Mouse (Mus musculus) kidney, embryonic 14.5 days (tissue): ENCODE data around the gene Mrc2. TPM values are rescaled to one million over a fixed set of nuclear protein-coding genes. Genes with fewer than 3 reads are reported as not detected.
A peak's percentile ranks its signal among the peaks of the same experiment; 100 is the strongest.

Source experiments
- ATAC-seq: fragments of 200-750 bp; cut with Nextera tagmentation; 2 replicates; pipeline ENCODE4 v1.8.0; 2017; ENCODE audit warnings: moderate number of reproducible peaks, mild to moderate bottlenecking, moderate TSS enrichment, moderate library complexity; ENCODE audit not compliant: low FRiP score, low TSS enrichment
- H3K27ac ChIP-seq: fragments of 300-500 bp; sonication (generic); 2 replicates; pipeline ENCODE4 v1.5.1; 2014; ENCODE audit warnings: low read depth, mild to moderate bottlenecking, low read length, moderate library complexity, mixed read lengths
- H3K27me3 ChIP-seq: fragments of 300-500 bp; sonication (generic); 2 replicates; pipeline ENCODE4 v1.6.1; 2014; ENCODE audit warnings: mild to moderate bottlenecking, low read length; ENCODE audit not compliant: control insufficient read depth, insufficient read depth
- H3K36me3 ChIP-seq: fragments of 300-500 bp; sonication (generic); 2 replicates; pipeline ENCODE4 v1.6.1; 2014; ENCODE audit warnings: low read length, mixed read lengths; ENCODE audit not compliant: control insufficient read depth, insufficient read depth
- H3K4me1 ChIP-seq: fragments of 300-500 bp; sonication (generic); 2 replicates; pipeline ENCODE4 v1.6.1; 2014; ENCODE audit warnings: low read length, mixed read lengths; ENCODE audit not compliant: control insufficient read depth, insufficient read depth
- H3K4me2 ChIP-seq: fragments of 300-500 bp; sonication (generic); replicated peaks from 2 replicates; pipeline ENCODE4 v1.6.1; 2014; ENCODE audit warnings: low read depth, mild to moderate bottlenecking, low read length
- H3K4me3 ChIP-seq: fragments of 300-500 bp; sonication (generic); 2 replicates; pipeline ENCODE4 v1.5.1; 2014; ENCODE audit warnings: mild to moderate bottlenecking, low read length
- H3K9ac ChIP-seq: fragments of 300-500 bp; sonication (generic); 2 replicates; pipeline ENCODE4 v1.6.1; 2014; ENCODE audit warnings: low read depth, mild to moderate bottlenecking, low read length, moderate library complexity
- H3K9me3 ChIP-seq: fragments of 300-500 bp; sonication (generic); 2 replicates; pipeline ENCODE4 v1.6.1; 2016; ENCODE audit warnings: low read length; ENCODE audit not compliant: control insufficient read depth
- WGBS: fragments of 180-500 bp; shearing (Covaris S2); extraction: QIAGEN DNeasy Blood & Tissue Kit; methylation state at CpG from one replicate; pipeline ENCODE4 v1.1.7; 2014; 5-methylcytosine and 5-hydroxymethylcytosine counted together
- polyA plus RNA-seq: library from polyadenylated mRNA; unstranded; fragments of >200 nt; fragmentation: Nextera tagmentation; extraction: Ambion mirVana; gene quantifications from 2 replicates; pipeline ENCODE4 v1.2.1, GENCODE M21; 2014

Gene Mrc2
- 10.9 and 11.5 TPM in 2 replicates for polyA plus RNA-seq

DNA sequence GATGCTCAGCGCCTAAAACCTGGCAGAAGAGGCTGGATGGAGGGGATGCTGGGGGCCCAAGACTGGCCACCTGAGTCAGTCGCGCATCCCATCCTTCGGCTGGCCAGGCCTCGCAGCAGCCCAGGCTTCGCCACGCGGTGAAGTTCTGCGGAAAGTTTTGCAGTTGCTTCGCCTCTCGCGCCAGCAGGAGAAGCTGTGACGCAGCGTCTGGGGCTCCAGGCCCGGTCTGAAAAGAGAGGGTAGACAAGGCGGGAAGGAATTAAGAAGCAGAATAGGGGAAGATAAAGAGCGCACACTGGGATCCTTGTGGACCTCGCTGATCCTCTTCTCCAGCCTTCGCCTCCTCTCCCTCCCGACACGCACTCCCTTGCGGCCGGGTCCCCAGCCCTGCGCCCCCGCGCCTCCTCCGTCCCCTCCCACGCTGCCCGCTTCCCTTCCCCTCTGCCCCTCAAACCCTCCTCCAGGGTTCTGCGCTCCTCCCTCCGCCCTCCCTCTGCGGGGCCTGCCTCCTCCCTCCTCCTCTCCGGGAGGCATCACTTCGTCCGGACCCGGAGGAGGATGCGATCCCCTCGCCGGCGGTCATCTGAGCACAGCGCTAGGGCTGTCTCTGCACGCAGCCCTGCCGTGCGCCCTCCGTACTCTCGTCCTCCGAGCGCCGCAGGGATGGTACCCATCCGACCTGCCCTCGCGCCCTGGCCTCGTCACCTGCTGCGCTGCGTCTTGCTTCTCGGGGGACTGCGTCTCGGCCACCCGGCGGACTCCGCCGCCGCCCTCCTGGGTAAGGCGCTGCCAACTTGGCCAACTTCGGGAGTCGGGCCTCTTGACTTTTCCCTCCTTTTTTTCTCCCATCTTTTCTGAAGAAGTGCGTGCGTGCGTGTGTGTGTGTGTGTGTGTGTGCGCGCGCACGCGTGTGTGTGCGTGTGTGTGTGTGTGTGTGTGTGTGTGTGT, at the start of gene Mrc2:
TSS of gene Mrc2 (plus strand) at position 520 of the 948 bp plus-strand sequence.
- Histone ChIP-seq H3K27me3 (no peaks in the 10 kb centered on the region), H3K36me3 (peaks cover 4% of the 10 kb centered on the region; the same call in 1 of the 2 replicates), H3K4me1 (peaks cover 26% of the 10 kb centered on the region), H3K27ac (peak within 1 kb of the TSS; percentile 95), H3K9me3 (no peaks in the 10 kb centered on the region), H3K4me3 (peak within 1 kb of the TSS; percentile 70), H3K4me2 (peak within 1 kb of the TSS; percentile 73), H3K9ac (peak within 1 kb of the TSS; percentile 71)
- under 1% methylated on average over 65 of the region's 75 CpGs for WGBS
- peak; percentile 87 for ATAC-seq

GRCm38 (mm10) chr11:105246369-105246768, 46.1 kb upstream of the Mrc2 start:
- Histone ChIP-seq H3K9ac (no peak overlapping the region), H3K4me1 (no peaks in the 10 kb centered on the region), H3K9me3 (no peaks in the 10 kb centered on the region), H3K27ac (no peak overlapping the region), H3K4me2 (no peak overlapping the region), H3K27me3 (no peaks in the 10 kb centered on the region), H3K36me3 (peaks cover 61% of the 10 kb centered on the region), H3K4me3 (no peak overlapping the region)
- WGBS: 98% methylated on average over 1 of the region's 1 CpGs
- no peak for ATAC-seq

- H3K4me3 ChIP-seq: no peak overlapping the region
- no peak overlapping the region for H3K27ac ChIP-seq
- no peak overlapping the region for H3K4me2 ChIP-seq
- H3K36me3 ChIP-seq: peaks cover 59% of the 10 kb centered on the region
- H3K27me3 ChIP-seq: no peaks in the 10 kb centered on the region
- no peaks in the 10 kb centered on the region for H3K4me1 ChIP-seq
- 92% methylated on average over 6 of the region's 6 CpGs for WGBS
- no peaks in the 10 kb centered on the region for H3K9me3 ChIP-seq
- no peak overlapping the region for H3K9ac ChIP-seq
- no peak for ATAC-seq
These were observed 45.7 kb upstream of the Mrc2 start for GRCm38 (mm10) chr11:105246785-105247184.

- WGBS: 94% methylated on average over 5 of the region's 5 CpGs
- no peaks in the 10 kb centered on the region for H3K4me1 ChIP-seq
- H3K36me3 ChIP-seq: peaks cover 54% of the 10 kb centered on the region
- no peak overlapping the region for H3K4me3 ChIP-seq
- H3K27ac ChIP-seq: no peak overlapping the region
- H3K9ac ChIP-seq: no peak overlapping the region
- no peaks in the 10 kb centered on the region for H3K27me3 ChIP-seq
- no peak for ATAC-seq
- H3K4me2 ChIP-seq: no peak overlapping the region
- no peaks in the 10 kb centered on the region for H3K9me3 ChIP-seq
These were observed 45.1 kb upstream of the Mrc2 start for GRCm38 (mm10) chr11:105247321-105247720.

DNA sequence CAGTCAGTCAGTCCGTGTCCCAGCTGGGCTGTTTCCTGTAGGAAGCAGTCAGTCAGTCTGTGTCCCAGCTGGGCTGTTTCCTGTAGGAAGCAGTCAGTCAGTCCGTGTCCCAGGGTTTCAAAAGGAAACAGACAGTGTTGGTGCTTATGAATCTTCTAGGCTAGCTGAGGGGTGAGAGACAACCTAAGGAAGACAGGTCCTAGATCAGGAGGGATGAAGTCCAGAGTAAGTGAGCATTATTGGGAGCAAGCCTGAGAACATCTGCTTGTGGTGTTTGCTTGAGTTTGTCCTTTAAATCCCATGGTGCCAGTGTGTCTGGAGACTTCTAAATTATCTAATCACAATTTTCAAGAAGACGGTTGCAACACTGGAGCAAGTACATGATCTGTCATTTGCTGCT, 32.7 kb upstream of the Mrc2 start:
- 70% methylated on average over 3 of the region's 3 CpGs for WGBS
- ATAC-seq: no peak
- peaks cover 69% of the 10 kb centered on the region for H3K36me3 ChIP-seq
- H3K4me3 ChIP-seq: no peak overlapping the region
- H3K4me2 ChIP-seq: no peak overlapping the region
- H3K4me1 ChIP-seq: no peaks in the 10 kb centered on the region
- no peaks in the 10 kb centered on the region for H3K27me3 ChIP-seq
- H3K27ac ChIP-seq: no peak overlapping the region
- no peaks in the 10 kb centered on the region for H3K9me3 ChIP-seq
- H3K9ac ChIP-seq: no peak overlapping the region

GRCm38 (mm10) chr11:105261116-105261515, 31.3 kb upstream of the Mrc2 start:
- Histone ChIP-seq H3K9ac (no peak overlapping the region), H3K27me3 (no peaks in the 10 kb centered on the region), H3K4me2 (no peak overlapping the region), H3K9me3 (no peaks in the 10 kb centered on the region), H3K4me1 (no peaks in the 10 kb centered on the region), H3K4me3 (no peak overlapping the region), H3K27ac (no peak overlapping the region), H3K36me3 (peaks cover 65% of the 10 kb centered on the region)
- no peak for ATAC-seq
- 76% methylated on average over 5 of the region's 5 CpGs for WGBS

- H3K4me3 ChIP-seq: no peak overlapping the region
- no peak overlapping the region for H3K27ac ChIP-seq
- no peak overlapping the region for H3K9ac ChIP-seq
- no peak overlapping the region for H3K4me2 ChIP-seq
- WGBS: 80% methylated on average over 4 of the region's 4 CpGs
- ATAC-seq: no peak
- no peaks in the 10 kb centered on the region for H3K9me3 ChIP-seq
- H3K36me3 ChIP-seq: peaks cover 65% of the 10 kb centered on the region
- H3K27me3 ChIP-seq: no peaks in the 10 kb centered on the region
- no peaks in the 10 kb centered on the region for H3K4me1 ChIP-seq
These were observed 30.7 kb upstream of the Mrc2 start for GRCm38 (mm10) chr11:105261601-105262351.

- no peak overlapping the region for H3K9ac ChIP-seq
- no peaks in the 10 kb centered on the region for H3K27me3 ChIP-seq
- H3K4me1 ChIP-seq: no peaks in the 10 kb centered on the region
- H3K36me3 ChIP-seq: peaks cover 69% of the 10 kb centered on the region
- no peak overlapping the region for H3K4me3 ChIP-seq
- no peaks in the 10 kb centered on the region for H3K9me3 ChIP-seq
- no peak for ATAC-seq
- H3K4me2 ChIP-seq: no peak overlapping the region
- H3K27ac ChIP-seq: no peak overlapping the region
These were observed 27.9 kb upstream of the Mrc2 start for GRCm38 (mm10) chr11:105264506-105264905.

- 92% methylated on average over 3 of the region's 3 CpGs for WGBS
- Histone ChIP-seq H3K27me3 (no peaks in the 10 kb centered on the region), H3K27ac (no peak overlapping the region), H3K4me2 (no peak overlapping the region), H3K9ac (no peak overlapping the region), H3K4me1 (no peaks in the 10 kb centered on the region), H3K4me3 (no peak overlapping the region), H3K36me3 (peaks cover 72% of the 10 kb centered on the region), H3K9me3 (no peaks in the 10 kb centered on the region)
- ATAC-seq: no peak
These were observed 27.5 kb upstream of the Mrc2 start for GRCm38 (mm10) chr11:105264988-105265387.
